Mouse (Mus musculus): ENCODE data around the gene Rasef. TPM values are rescaled to one million over a fixed set of nuclear protein-coding genes. Genes with fewer than 3 reads are reported as not detected.

Gene Rasef
- polyA plus RNA-seq, 1 experiment: 3.1 TPM

- H3K27me3 ChIP-seq (ENCODE audit: control insufficient read depth, insufficient read depth, low read length, poor library complexity, severe bottlenecking): no peaks in the 10 kb centered on the region
- no peaks in the 10 kb centered on the region for H3K36me3 ChIP-seq (ENCODE audit: control insufficient read depth, insufficient read depth, low read length, poor library complexity, severe bottlenecking)
- no peaks in the 10 kb centered on the region for H3K9me3 ChIP-seq (replicated peaks; ENCODE audit: control insufficient read depth, insufficient read depth, low read length, poor library complexity, severe bottlenecking)
- H3K4me1 ChIP-seq (ENCODE audit: control insufficient read depth, insufficient read depth, low read length): no peaks in the 10 kb centered on the region
- H3K9ac ChIP-seq (ENCODE audit: low read depth, poor library complexity, severe bottlenecking): no peak overlapping the region
- no peak overlapping the region for H3K4me3 ChIP-seq (ENCODE audit: low read depth, low read length)
- TF ChIP-seq CTCF (IDR thresholded peaks at IDR 0.05; ENCODE audit: low read depth, low read length): no peak
- no peak for TF ChIP-seq EP300 (IDR thresholded peaks at IDR 0.05; ENCODE audit: insufficient read depth, low read depth, low read length)
- no peak for TF ChIP-seq POLR2A (IDR thresholded peaks at IDR 0.05; ENCODE audit: insufficient read depth, low read length)
- H3K27ac ChIP-seq (ENCODE audit: insufficient read depth, low read length): no peak overlapping the region
These were observed 9.7 kb downstream of the Rasef start for GRCm38 (mm10) chr4:73781061-73781460.

GRCm38 (mm10) chr4:73775266-73775665 lies 15.5 kb downstream of the Rasef start:
- Histone ChIP-seq H3K36me3 (ENCODE audit: control insufficient read depth, insufficient read depth, low read length, poor library complexity, severe bottlenecking) (no peaks in the 10 kb centered on the region), H3K4me3 (ENCODE audit: low read depth, low read length) (no peak overlapping the region), H3K4me1 (ENCODE audit: control insufficient read depth, insufficient read depth, low read length) (no peaks in the 10 kb centered on the region), H3K9me3 (replicated peaks; ENCODE audit: control insufficient read depth, insufficient read depth, low read length, poor library complexity, severe bottlenecking) (no peaks in the 10 kb centered on the region), H3K9ac (ENCODE audit: low read depth, poor library complexity, severe bottlenecking) (no peak overlapping the region), H3K27ac (ENCODE audit: insufficient read depth, low read length) (no peak overlapping the region), H3K27me3 (ENCODE audit: control insufficient read depth, insufficient read depth, low read length, poor library complexity, severe bottlenecking) (no peaks in the 10 kb centered on the region)
- TF ChIP-seq EP300 (IDR thresholded peaks at IDR 0.05; ENCODE audit: insufficient read depth, low read depth, low read length): no peak
- no peak for TF ChIP-seq POLR2A (IDR thresholded peaks at IDR 0.05; ENCODE audit: insufficient read depth, low read length)
- TF ChIP-seq CTCF (IDR thresholded peaks at IDR 0.05; ENCODE audit: low read depth, low read length): no peak

- TF ChIP-seq POLR2A (IDR thresholded peaks at IDR 0.05; ENCODE audit: insufficient read depth, low read length) (no peak), EP300 (IDR thresholded peaks at IDR 0.05; ENCODE audit: insufficient read depth, low read depth, low read length) (0 out of 2 replicates have a peak, but pooled peaks have one; percentile 56)
- Histone ChIP-seq H3K9ac (ENCODE audit: low read depth, poor library complexity, severe bottlenecking) (no peak overlapping the region), H3K36me3 (ENCODE audit: control insufficient read depth, insufficient read depth, low read length, poor library complexity, severe bottlenecking) (no peaks in the 10 kb centered on the region), H3K9me3 (replicated peaks; ENCODE audit: control insufficient read depth, insufficient read depth, low read length, poor library complexity, severe bottlenecking) (no peaks in the 10 kb centered on the region), H3K4me3 (ENCODE audit: low read depth, low read length) (no peak overlapping the region), H3K27me3 (ENCODE audit: control insufficient read depth, insufficient read depth, low read length, poor library complexity, severe bottlenecking) (no peaks in the 10 kb centered on the region), H3K27ac (ENCODE audit: insufficient read depth, low read length) (no peak overlapping the region), H3K4me1 (ENCODE audit: control insufficient read depth, insufficient read depth, low read length) (no peaks in the 10 kb centered on the region)
These were observed 16.7 kb downstream of the Rasef start for GRCm38 (mm10) chr4:73773831-73774810.

DNA sequence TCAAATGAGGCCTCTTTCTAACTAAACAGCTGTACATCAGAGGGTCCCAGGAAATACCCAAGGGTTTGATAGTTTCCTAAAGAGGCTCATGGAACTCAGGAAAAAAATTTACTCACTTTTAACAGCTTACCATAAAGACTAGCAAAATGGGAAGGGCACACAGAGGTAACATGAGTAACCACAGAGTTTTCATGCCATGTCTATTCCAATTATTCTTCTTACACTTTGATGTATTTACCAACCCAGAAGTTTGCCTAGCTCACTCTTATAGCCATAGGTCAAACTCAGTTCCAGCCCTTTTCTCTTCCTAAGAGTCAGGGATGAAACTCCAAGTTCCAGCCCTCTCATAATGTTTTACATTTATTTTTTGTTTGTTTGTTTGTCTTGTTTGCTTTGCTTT lies 18.8 kb downstream of the Rasef start:
- no peaks in the 10 kb centered on the region for H3K9me3 ChIP-seq (replicated peaks; ENCODE audit: control insufficient read depth, insufficient read depth, low read length, poor library complexity, severe bottlenecking)
- no peaks in the 10 kb centered on the region for H3K27me3 ChIP-seq (ENCODE audit: control insufficient read depth, insufficient read depth, low read length, poor library complexity, severe bottlenecking)
- no peak overlapping the region for H3K27ac ChIP-seq (ENCODE audit: insufficient read depth, low read length)
- H3K4me1 ChIP-seq (ENCODE audit: control insufficient read depth, insufficient read depth, low read length): no peaks in the 10 kb centered on the region
- no peaks in the 10 kb centered on the region for H3K36me3 ChIP-seq (ENCODE audit: control insufficient read depth, insufficient read depth, low read length, poor library complexity, severe bottlenecking)
- TF ChIP-seq CTCF (IDR thresholded peaks at IDR 0.05; ENCODE audit: low read depth, low read length) (no peak), POLR2A (IDR thresholded peaks at IDR 0.05; ENCODE audit: insufficient read depth, low read length) (no peak), EP300 (IDR thresholded peaks at IDR 0.05; ENCODE audit: insufficient read depth, low read depth, low read length) (no peak)
- H3K4me3 ChIP-seq (ENCODE audit: low read depth, low read length): no peak overlapping the region
- H3K9ac ChIP-seq (ENCODE audit: low read depth, poor library complexity, severe bottlenecking): no peak overlapping the region

GRCm38 (mm10) chr4:73770592-73770991 lies 20.2 kb downstream of the Rasef start:
- H3K27me3 ChIP-seq (ENCODE audit: control insufficient read depth, insufficient read depth, low read length, poor library complexity, severe bottlenecking): no peaks in the 10 kb centered on the region
- no peaks in the 10 kb centered on the region for H3K9me3 ChIP-seq (replicated peaks; ENCODE audit: control insufficient read depth, insufficient read depth, low read length, poor library complexity, severe bottlenecking)
- no peak overlapping the region for H3K9ac ChIP-seq (ENCODE audit: low read depth, poor library complexity, severe bottlenecking)
- no peak overlapping the region for H3K27ac ChIP-seq (ENCODE audit: insufficient read depth, low read length)
- no peaks in the 10 kb centered on the region for H3K36me3 ChIP-seq (ENCODE audit: control insufficient read depth, insufficient read depth, low read length, poor library complexity, severe bottlenecking)
- H3K4me3 ChIP-seq (ENCODE audit: low read depth, low read length): no peak overlapping the region
- no peaks in the 10 kb centered on the region for H3K4me1 ChIP-seq (ENCODE audit: control insufficient read depth, insufficient read depth, low read length)
- TF ChIP-seq POLR2A (IDR thresholded peaks at IDR 0.05; ENCODE audit: insufficient read depth, low read length): no peak

DNA sequence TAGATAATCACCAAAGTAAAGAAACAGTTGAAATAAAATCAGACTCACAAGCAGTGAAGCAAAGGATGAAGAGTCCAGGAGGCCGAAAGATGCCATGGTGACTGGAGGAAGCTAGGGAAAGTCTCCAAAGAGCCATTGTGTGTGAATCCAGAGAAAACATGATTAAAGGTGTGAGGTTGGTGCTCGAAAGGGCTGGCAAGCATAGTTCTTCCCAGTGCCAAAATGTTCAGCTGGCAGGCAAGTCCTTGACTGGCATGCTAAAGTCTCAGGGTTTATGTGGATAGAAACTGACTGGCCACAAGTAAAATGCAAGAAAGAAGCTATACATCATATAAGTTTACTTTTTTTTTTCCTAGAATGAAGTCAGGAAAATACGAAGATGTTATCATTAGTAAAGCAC lies 22.6 kb downstream of the Rasef start:
- Histone ChIP-seq H3K4me1 (ENCODE audit: control insufficient read depth, insufficient read depth, low read length) (no peaks in the 10 kb centered on the region), H3K9ac (ENCODE audit: low read depth, poor library complexity, severe bottlenecking) (no peak overlapping the region), H3K4me3 (ENCODE audit: low read depth, low read length) (no peak overlapping the region), H3K27ac (ENCODE audit: insufficient read depth, low read length) (no peak overlapping the region), H3K9me3 (replicated peaks; ENCODE audit: control insufficient read depth, insufficient read depth, low read length, poor library complexity, severe bottlenecking) (no peaks in the 10 kb centered on the region), H3K27me3 (ENCODE audit: control insufficient read depth, insufficient read depth, low read length, poor library complexity, severe bottlenecking) (no peaks in the 10 kb centered on the region), H3K36me3 (ENCODE audit: control insufficient read depth, insufficient read depth, low read length, poor library complexity, severe bottlenecking) (no peaks in the 10 kb centered on the region)
- no peak for TF ChIP-seq CTCF (IDR thresholded peaks at IDR 0.05; ENCODE audit: low read depth, low read length)
- no peak for TF ChIP-seq POLR2A (IDR thresholded peaks at IDR 0.05; ENCODE audit: insufficient read depth, low read length)
- TF ChIP-seq EP300 (IDR thresholded peaks at IDR 0.05; ENCODE audit: insufficient read depth, low read depth, low read length): no peak
